Mouse (Mus musculus) hindbrain, embryonic 10.5 days (tissue): ENCODE results near the gene Sult5a1. TPM values are rescaled to one million over a fixed set of nuclear protein-coding genes. Genes with fewer than 3 reads are reported as not detected.

ENCODE experiments used
- DNase-seq: peaks from one replicate; pipeline ENCODE4 v3.0.0-alpha.2; 2017; ENCODE audit warnings: low spot score
- H3K27ac ChIP-seq: fragments of 300-500 bp; sonication (generic); 2 replicates; pipeline ENCODE4 v1.5.1; 2016; ENCODE audit warnings: mild to moderate bottlenecking, moderate library complexity
- H3K27me3 ChIP-seq: fragments of 300-500 bp; sonication (generic); 2 replicates; pipeline ENCODE4 v1.6.1; 2016; ENCODE audit warnings: mild to moderate bottlenecking; ENCODE audit not compliant: poor library complexity, insufficient read depth, severe bottlenecking
- H3K36me3 ChIP-seq: fragments of 300-500 bp; sonication (generic); 2 replicates; pipeline ENCODE4 v1.6.1; 2016; ENCODE audit warnings: mild to moderate bottlenecking, moderate library complexity
- H3K4me1 ChIP-seq: fragments of 300-500 bp; sonication (generic); replicated peaks from 2 replicates; pipeline ENCODE4 v1.6.1; 2016; ENCODE audit warnings: mild to moderate bottlenecking
- H3K4me3 ChIP-seq: fragments of 300-500 bp; sonication (generic); 2 replicates; pipeline ENCODE4 v1.5.1; 2016; ENCODE audit warnings: mild to moderate bottlenecking, moderate library complexity
- H3K9me3 ChIP-seq: fragments of 300-500 bp; sonication (generic); 2 replicates; pipeline ENCODE4 v1.6.1; 2016; ENCODE audit warnings: mild to moderate bottlenecking, moderate library complexity
- WGBS: fragments of 180-500 bp; shearing (Covaris S2); methylation state at CpG from one replicate; pipeline ENCODE4 v1.1.7; 2016; 5-methylcytosine and 5-hydroxymethylcytosine counted together
- polyA plus RNA-seq: library from polyadenylated mRNA; unstranded; fragments of >200 nt; fragmentation: Nextera tagmentation; extraction: Ambion mirVana; gene quantifications from 2 replicates; pipeline ENCODE4 v1.2.1, GENCODE M21; 2016

The Sult5a1 gene
- polyA plus RNA-seq, 1 experiment from 2014 or later: 5.8 TPM

DNA sequence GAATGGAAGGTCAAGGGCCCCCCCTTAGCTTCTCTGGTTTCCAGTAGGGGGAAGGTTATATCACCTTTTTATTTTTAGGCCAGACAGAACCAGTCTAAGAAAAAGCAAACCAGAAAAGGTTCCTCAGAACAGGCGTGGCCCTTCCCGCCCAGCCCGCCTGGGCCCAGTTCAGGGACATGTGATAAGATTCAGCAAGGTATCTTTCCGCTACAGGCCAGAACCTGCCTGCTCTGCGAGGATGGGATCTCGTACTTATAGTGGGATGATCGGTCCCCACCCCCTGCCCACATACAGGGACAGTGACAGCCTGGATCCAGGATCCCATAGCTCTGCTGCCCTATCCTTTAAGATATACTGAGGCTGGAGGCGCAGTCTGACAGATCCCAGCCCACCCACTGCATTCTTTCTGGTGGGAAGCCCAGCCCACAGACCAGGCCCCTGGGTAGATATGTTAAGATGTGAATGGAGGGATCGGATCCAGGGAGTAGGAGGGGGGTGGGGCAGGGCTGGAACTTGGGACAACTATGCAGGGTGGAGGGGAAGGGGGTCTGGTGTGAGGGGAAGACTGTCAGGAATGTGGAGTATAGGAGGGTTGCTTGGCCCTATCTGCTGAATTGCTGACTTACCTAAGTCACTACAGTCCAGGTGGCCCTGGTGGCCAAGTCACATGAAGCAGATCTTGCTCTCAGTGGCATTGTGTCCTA lies 1.9 kb downstream of the Sult5a1 start:
- WGBS: 77% methylated on average over 9 of the region's 9 CpGs
- Histone ChIP-seq H3K36me3 (no peaks in the 10 kb centered on the region), H3K27ac (0 out of 2 replicates have a peak overlapping the region, but pooled peaks have one; percentile 2), H3K27me3 (no peaks in the 10 kb centered on the region), H3K4me3 (no peak overlapping the region), H3K9me3 (no peaks in the 10 kb centered on the region), H3K4me1 (peaks cover 20% of the 10 kb centered on the region)
- no peak for DNase-seq

DNA sequence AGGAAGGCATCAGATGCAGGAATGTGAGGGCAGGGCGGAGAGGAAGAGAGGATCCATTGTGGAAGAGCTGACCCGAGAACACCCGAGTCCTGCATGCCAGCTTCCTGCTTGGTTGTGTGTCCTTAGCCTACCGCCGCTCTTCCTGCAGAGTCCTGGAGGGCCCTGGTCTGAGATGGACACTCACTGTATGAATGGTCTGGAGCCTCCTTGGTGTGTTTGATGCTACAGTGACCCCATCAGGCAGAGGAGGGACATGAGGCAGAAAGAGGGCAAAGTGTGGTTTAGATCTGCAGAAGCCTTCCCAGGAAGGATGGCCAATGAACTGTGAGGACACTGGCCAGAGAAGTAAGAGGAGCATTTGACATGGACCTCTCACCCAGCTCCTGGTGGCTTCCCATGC lies 2.9 kb downstream of the Sult5a1 start:
- DNase-seq: no peak
- Histone ChIP-seq H3K4me1 (peaks cover 20% of the 10 kb centered on the region), H3K36me3 (no peaks in the 10 kb centered on the region), H3K9me3 (no peaks in the 10 kb centered on the region), H3K27ac (no peak overlapping the region), H3K27me3 (no peaks in the 10 kb centered on the region), H3K4me3 (no peak overlapping the region)
- WGBS: 82% methylated on average over 5 of the region's 5 CpGs

DNA sequence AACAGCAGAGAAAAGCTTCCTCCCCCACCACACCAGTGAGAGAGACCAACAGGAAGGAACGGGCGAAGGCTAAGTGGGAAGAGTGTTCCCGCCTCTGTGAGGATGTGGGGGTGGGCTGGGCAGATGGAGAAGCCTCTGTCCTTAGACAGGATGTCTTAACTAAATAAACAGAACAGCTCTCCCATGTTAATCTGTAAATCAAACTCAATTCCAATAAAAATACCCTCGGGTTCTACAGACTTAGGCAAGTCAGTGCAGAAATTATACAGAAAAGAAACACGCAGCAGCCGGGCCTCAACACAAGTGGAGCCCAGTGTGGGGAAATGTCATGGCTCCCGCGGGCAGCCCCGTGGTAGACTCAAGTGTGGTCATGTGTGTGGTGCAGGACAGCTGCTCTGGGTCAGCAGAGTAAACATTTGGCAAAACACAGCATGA lies 7.4 kb downstream of the Sult5a1 start:
- Histone ChIP-seq H3K4me1 (no peaks in the 10 kb centered on the region; the same call in 1 of the 2 replicates), H3K9me3 (no peaks in the 10 kb centered on the region), H3K27ac (no peak overlapping the region), H3K4me3 (no peak overlapping the region), H3K36me3 (no peaks in the 10 kb centered on the region), H3K27me3 (no peaks in the 10 kb centered on the region)
- no peak for DNase-seq
- 75% methylated on average over 9 of the region's 9 CpGs for WGBS

DNA sequence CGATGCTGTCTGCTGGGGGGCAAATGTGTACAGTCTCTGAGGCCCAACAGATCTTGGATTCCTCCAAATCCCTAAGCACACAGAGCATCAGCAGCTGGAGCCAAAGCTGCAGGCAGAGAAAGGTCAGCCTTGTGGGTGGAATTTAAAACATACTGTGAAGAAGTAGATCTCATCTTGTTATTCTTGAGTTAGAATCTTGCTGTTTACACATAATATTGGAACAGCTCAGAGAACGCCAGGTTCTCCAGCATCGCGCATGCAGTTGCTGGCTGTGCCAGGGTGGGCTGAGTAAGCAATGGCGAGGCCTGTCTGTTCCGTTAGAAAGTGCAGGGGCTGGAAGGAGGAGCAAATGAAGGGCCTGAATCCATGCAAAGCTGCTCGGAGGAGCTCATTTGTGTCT lies 11.7 kb downstream of the Sult5a1 start:
- Histone ChIP-seq H3K36me3 (no peaks in the 10 kb centered on the region), H3K27ac (no peak overlapping the region), H3K9me3 (no peaks in the 10 kb centered on the region), H3K4me3 (no peak overlapping the region), H3K4me1 (no peaks in the 10 kb centered on the region; the same call in 1 of the 2 replicates), H3K27me3 (no peaks in the 10 kb centered on the region)
- DNase-seq: no peak
- WGBS: 85% methylated on average over 7 of the region's 7 CpGs

DNA sequence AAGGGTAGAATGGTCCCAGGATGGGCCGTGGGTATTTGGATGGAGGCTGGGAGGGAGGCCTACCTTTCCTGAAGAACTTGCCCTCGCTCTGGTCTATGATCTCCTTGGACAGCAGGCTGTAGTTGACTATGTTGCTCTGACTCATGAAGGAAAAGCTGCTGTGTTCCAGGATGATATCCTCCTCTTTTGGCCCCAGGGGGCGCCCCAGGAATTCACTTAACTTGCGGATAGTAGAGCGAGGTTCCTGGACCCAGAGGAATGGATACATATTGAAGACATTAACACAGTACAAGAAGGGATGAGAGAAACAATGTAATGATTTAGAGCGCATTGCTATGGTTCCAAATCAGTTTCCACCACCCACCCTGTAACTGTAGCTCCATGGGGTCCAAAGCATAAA lies 12.8 kb downstream of the Sult5a1 start:
- Histone ChIP-seq H3K27ac (no peak overlapping the region), H3K9me3 (no peaks in the 10 kb centered on the region), H3K36me3 (no peaks in the 10 kb centered on the region), H3K27me3 (no peaks in the 10 kb centered on the region), H3K4me3 (no peak overlapping the region), H3K4me1 (no peaks in the 10 kb centered on the region)
- peak; percentile 23 for DNase-seq
- WGBS: 61% methylated on average over 6 of the region's 6 CpGs

DNA sequence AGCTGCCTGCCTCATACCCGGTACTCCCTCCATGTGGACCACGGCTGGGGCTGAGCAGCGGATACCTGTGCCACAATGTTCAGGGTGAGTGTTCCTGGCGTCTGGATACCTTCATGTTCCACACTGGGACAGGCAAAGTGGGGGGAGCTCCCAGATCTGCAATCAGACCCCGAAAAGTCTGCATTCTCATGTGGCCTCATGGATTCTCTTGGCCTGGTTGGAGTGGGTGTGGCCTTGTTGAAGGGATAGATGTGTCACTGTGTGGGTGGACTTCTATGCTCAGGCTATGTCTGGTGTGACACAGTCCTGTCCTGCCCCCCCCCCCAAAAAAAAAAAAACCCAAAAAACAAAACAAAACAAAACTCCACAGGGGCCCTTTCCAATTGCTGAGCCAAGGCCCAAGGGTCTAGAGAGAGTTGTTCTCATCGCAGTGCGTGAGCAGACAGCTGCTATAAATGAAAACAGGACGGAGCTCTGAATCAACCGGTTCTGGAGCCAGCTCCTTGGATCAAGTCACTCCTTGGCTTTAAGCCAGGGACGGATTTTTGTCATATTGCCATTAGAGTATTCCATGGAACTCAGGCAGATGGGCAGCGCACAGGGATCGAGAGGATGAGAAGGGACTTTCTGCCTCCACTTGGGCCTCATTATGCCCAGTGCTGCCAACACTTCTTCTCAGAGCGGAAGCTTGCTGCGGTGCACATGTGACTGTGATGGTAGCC lies 16.2 kb downstream of the Sult5a1 start:
- Histone ChIP-seq H3K36me3 (no peaks in the 10 kb centered on the region), H3K4me1 (peaks cover 10% of the 10 kb centered on the region), H3K9me3 (no peaks in the 10 kb centered on the region), H3K27me3 (no peaks in the 10 kb centered on the region; the same call in 1 of the 2 replicates), H3K27ac (no peak overlapping the region), H3K4me3 (no peak overlapping the region)
- 87% methylated on average over 14 of the region's 14 CpGs for WGBS
- DNase-seq: no peak

DNA sequence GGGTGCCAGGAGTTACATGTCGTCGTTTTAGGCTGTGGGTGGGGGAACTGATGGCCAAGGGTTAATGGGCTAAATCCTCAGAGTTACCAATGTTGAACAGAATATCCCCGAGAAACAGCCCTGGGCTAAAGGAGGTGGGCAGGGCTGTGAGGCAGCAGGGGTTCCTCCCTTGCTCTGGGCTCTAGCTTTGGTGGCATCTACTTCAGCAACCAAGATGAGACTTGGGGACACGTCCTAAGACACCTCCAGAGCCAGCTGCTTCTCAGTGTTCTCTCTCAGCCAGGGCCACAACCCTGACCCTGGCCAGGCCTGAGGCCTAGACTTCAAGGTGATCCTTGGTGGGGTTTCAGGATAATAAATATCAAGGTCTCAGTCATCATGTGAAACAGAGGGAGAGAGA lies 19.4 kb downstream of the Sult5a1 start:
- Histone ChIP-seq H3K4me1 (peaks cover 29% of the 10 kb centered on the region), H3K9me3 (no peaks in the 10 kb centered on the region), H3K4me3 (no peak overlapping the region), H3K36me3 (no peaks in the 10 kb centered on the region), H3K27ac (no peak overlapping the region), H3K27me3 (no peaks in the 10 kb centered on the region; the same call in 1 of the 2 replicates)
- no peak for DNase-seq
- 64% methylated on average over 4 of the region's 4 CpGs for WGBS

DNA sequence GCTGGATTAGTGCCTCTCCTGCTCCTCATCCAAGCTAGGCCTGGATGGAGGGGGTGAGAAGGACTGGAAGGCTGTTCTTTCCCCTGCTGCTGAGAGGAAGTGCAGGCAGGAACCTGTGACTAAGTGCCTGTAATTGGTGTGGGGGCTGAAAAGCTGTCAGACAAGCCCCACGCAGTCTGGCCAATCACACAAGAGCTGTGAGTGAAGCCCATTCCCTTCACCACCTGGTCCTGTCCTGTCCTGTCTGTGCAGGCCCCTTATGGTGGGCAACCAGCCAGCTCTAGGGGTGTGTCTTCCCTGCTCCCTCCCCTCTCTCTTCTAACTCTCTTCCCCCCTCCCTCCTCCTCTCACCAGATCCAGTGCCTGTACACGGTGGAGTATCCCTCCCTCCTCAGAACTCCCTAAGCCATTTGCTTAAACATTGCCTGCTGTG lies 20.5 kb downstream of the Sult5a1 start:
- Histone ChIP-seq H3K27me3 (no peaks in the 10 kb centered on the region; the same call in 1 of the 2 replicates), H3K36me3 (no peaks in the 10 kb centered on the region), H3K27ac (peak overlapping the region; percentile 57), H3K9me3 (0 out of 2 replicates have a peak, but pooled peaks cover 4% of the 10 kb centered on the region), H3K4me3 (no peak overlapping the region), H3K4me1 (peaks cover 29% of the 10 kb centered on the region)
- 22% methylated on average over 2 of the region's 2 CpGs for WGBS
- DNase-seq: peak; percentile 27

DNA sequence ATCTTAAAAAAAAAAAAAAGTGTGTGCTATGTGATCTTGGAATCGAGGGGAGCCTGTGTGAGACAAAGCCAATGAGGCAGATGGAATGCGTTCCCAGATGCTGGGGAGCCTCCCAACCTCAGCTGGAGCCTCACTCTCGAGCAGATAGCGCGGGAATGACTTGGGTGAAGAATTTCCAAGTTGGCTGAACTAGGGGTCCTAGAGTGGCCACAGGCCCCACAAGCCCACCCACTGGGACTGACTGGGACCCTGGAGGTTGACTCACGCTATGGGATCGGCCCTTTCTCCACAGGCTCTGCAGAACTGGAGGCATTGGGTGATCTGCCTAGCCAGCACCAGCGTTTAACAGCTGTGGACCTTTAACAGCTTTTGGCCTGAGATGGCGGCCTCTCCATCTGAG lies 21.8 kb downstream of the Sult5a1 start:
- no peaks in the 10 kb centered on the region for H3K36me3 ChIP-seq
- peaks cover 29% of the 10 kb centered on the region for H3K4me1 ChIP-seq
- no peak overlapping the region for H3K27ac ChIP-seq
- 85% methylated on average over 9 of the region's 9 CpGs for WGBS
- 0 out of 2 replicates have a peak, but pooled peaks cover 4% of the 10 kb centered on the region for H3K9me3 ChIP-seq
- no peak for DNase-seq
- no peak overlapping the region for H3K4me3 ChIP-seq
- H3K27me3 ChIP-seq: no peaks in the 10 kb centered on the region; the same call in 1 of the 2 replicates

DNA sequence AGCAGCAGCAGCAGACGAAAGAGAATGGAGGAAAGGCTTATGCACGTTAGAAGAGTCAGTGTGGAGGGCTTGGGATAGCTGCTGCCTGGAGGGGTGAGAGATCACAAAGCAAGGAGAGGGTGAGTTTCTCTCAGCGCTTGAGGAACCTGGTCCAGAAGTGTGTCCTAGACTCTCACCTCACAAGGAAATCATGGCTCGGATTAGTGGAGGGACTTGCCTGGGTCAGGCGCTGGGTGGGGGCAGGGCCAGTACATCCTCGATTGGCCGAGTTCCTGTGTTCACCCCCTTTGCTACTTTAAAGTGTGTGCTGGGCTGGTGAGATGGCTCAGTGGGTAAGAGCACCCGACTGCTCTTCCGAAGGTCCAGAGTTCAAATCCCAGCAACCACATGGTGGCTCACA lies 22.3 kb downstream of the Sult5a1 start:
- WGBS: 52% methylated on average over 9 of the region's 9 CpGs
- no peak for DNase-seq
- peak overlapping the region; percentile 69 for H3K27ac ChIP-seq

DNA sequence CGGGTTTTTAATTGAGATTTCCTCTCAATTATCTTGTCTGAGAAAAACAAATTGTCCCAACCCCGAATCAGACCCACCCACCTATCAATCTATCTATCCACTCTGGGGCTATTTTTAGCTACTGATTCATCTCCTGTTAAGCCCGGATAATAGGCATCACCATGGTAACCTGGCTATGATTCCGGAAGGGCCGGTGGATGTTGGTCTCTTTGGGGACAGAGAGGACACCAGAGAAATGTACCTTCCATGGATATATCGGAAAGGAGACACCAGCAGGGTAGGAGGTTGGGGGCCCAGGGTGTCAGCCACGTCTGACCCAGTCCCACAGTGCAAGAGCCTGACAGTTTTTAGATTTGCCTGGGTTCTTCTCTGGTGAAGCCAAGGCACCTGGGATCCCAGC lies 22.7 kb downstream of the Sult5a1 start:
- Histone ChIP-seq H3K4me1 (peaks cover 33% of the 10 kb centered on the region), H3K27ac (peak overlapping the region; percentile 69), H3K9me3 (0 out of 2 replicates have a peak, but pooled peaks cover 4% of the 10 kb centered on the region), H3K27me3 (no peaks in the 10 kb centered on the region; the same call in 1 of the 2 replicates), H3K4me3 (peak overlapping the region; percentile 7; the same call in 1 of the 2 replicates), H3K36me3 (no peaks in the 10 kb centered on the region)
- 23% methylated on average over 7 of the region's 7 CpGs for WGBS
- DNase-seq: peak; percentile 44

More for the DNA sequence above, 22.3 kb downstream of the Sult5a1 start:
- Histone ChIP-seq H3K27me3 (no peaks in the 10 kb centered on the region; the same call in 1 of the 2 replicates), H3K9me3 (0 out of 2 replicates have a peak, but pooled peaks cover 4% of the 10 kb centered on the region), H3K36me3 (no peaks in the 10 kb centered on the region), H3K4me1 (peaks cover 33% of the 10 kb centered on the region), H3K4me3 (peak overlapping the region; percentile 7; the same call in 1 of the 2 replicates)

DNA sequence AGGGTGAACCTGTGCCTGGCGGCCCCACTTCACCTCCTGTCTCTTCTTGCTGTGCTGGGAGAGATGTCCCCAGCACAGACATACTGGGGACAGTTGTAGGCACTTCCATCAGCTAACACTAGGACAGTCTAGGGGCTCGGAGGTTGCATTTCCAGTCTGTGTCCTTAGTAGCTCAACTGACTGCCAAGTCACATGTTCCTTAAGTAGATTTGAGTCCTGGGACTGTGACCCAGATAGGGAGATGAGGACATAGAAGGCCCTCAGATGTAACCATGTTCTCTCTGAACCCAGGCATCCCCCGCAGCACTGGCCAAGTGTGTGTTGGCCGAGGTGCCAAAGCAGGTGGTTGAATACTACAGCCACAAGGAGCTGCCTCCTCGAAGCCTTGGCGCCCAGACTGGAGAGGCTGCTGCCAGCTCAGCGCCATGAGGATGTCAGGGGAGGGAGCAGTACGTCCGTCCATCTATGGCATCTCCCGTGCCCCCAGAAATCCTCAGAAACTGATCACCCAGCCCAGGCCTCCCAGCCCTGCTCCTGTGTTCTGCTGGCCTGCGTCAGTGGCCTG lies 23.9 kb downstream of the Sult5a1 start:
- Histone ChIP-seq H3K27me3 (no peaks in the 10 kb centered on the region; the same call in 1 of the 2 replicates), H3K4me1 (peaks cover 33% of the 10 kb centered on the region), H3K4me3 (no peak overlapping the region), H3K9me3 (0 out of 2 replicates have a peak, but pooled peaks cover 4% of the 10 kb centered on the region), H3K36me3 (no peaks in the 10 kb centered on the region), H3K27ac (0 out of 2 replicates have a peak overlapping the region, but pooled peaks have one; percentile 13)
- WGBS: 86% methylated on average over 11 of the region's 11 CpGs
- DNase-seq: no peak
